Mouse (Mus musculus) gastrocnemius, adult 8-10 months (tissue): ENCODE data around the gene Ms4a3. TPM values are rescaled to one million over a fixed set of nuclear protein-coding genes. Genes with fewer than 3 reads are reported as not detected.

Experiments used
- DNase-seq, 2 experiments: peaks; one replicate each; pipeline ENCODE4 v3.0.0; 2022; ENCODE audit warnings: low spot score in 2 of 2
- total RNA-seq, 4 experiments: library from RNA; stranded (reverse); gene quantifications; 2 replicates each; pipeline ENCODE4 v1.2.4; 2022

Gene Ms4a3
- total RNA-seq, 4 experiments from 2014 or later, result not detected

DNA sequence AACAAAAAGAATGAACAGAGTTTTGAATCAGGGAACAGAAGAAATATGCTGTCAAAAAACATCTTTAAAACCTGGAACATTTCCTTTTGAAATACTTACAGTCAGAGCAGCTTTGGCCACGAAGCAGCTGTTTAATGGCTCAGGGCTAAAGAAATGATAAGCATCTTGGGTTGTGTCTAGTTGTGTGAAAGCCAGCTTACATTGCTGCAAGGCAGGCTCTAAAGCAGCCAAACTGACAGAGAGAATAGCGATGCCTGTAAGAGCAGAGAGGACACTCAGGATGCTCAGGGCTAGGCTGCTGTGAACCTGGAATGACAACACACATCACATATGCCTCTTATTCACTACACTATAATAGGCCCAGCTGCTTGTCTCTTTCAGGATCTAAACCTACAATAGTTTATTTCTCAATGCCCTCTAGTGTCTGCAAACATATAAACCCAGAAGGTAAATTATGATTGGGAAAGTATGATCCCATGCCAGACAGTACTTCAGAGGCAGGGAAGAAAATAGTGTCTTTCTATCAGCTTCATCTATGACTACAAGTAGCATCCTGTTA is 50.7 kb downstream of the Ms4a3 start:
- no peak for DNase-seq

- no peak for DNase-seq
Measured at GRCm38 (mm10) chr19:11589205-11589604, 51.4 kb downstream of the Ms4a3 start.

Other genes with a start within 250 kb of the Ms4a3 start
- not detected for gene Ms4a4c, start 236.1 kb downstream of the Ms4a3 start, total RNA-seq
- not detected for gene Ms4a4b, start 197.3 kb downstream of the Ms4a3 start, total RNA-seq
- 1 to 10 TPM in 1 of 4 experiments, under 1 TPM in 3; 0.41 to 1.3 (median 0.70) TPM for gene Ms4a6c, start 171.5 kb downstream of the Ms4a3 start, total RNA-seq
- not detected for gene Gm8369, start 154.9 kb downstream of the Ms4a3 start, total RNA-seq
- 1 to 10 TPM in 2 of 4 experiments, under 1 TPM in 2; 0.73 to 2.0 (median 1.0) TPM for gene Ms4a6b, start 124.3 kb downstream of the Ms4a3 start, total RNA-seq
- 1 to 10 TPM; 1.7 to 3.6 (median 2.5) TPM for gene Ms4a4d, start 104.0 kb downstream of the Ms4a3 start, total RNA-seq
- under 1 TPM in 3 of 4 experiments, not detected in 1; 0.29 to 0.86 (median 0.81) TPM for gene Ms4a6d, start 36.0 kb downstream of the Ms4a3 start, total RNA-seq
- gene Ms4a2, start 17.1 kb downstream of the Ms4a3 start, total RNA-seq, result under 1 TPM in 3 of 4 experiments, not detected in 1; 0.19 to 0.34 (median 0.31) TPM
- not detected for gene Oosp2, start 19.7 kb upstream of the Ms4a3 start, total RNA-seq
- not detected for gene Oosp1, start 50.3 kb upstream of the Ms4a3 start, total RNA-seq
- not detected for gene Oosp3, start 56.2 kb upstream of the Ms4a3 start, total RNA-seq
- gene Gif, start 106.7 kb upstream of the Ms4a3 start, total RNA-seq, result not detected
- gene Mrpl16, start 129.5 kb upstream of the Ms4a3 start, total RNA-seq, result 10 to 100 TPM; 57.8 to 69.5 (median 61.5) TPM
- 1 to 10 TPM in 3 of 4 experiments, under 1 TPM in 1; 0.97 to 1.8 (median 1.2) TPM for gene Stx3, start 178.6 kb upstream of the Ms4a3 start, total RNA-seq
- gene Olfr1417, start 198.4 kb upstream of the Ms4a3 start, total RNA-seq, result not detected
- not detected for gene Olfr1418, start 220.2 kb upstream of the Ms4a3 start, total RNA-seq
- gene Olfr1419, start 234.3 kb upstream of the Ms4a3 start, total RNA-seq, result not detected
- gene Olfr1420, start 245.7 kb upstream of the Ms4a3 start, total RNA-seq, result not detected